ENCODE assay signal across 8 mouse cellular contexts in genomic region chr14:121675579-121675978, GRCm38 (mm10).
DNase-seq lines count a peak whose midpoint lies in the region; ATAC-seq and TF ChIP-seq lines count a peak whose summit lies in the region.

No protein-coding gene starts in this region.

- TF ChIP-seq CTCF in heart, adult 2 months (IDR thresholded peaks at IDR 0.05) = no peak

- H3K79me2 ChIP-seq in heart, adult 2 months (replicated peaks; ENCODE audit: control insufficient read depth, insufficient read depth, low read length) = no peaks in the 10 kb centered on the region

- peaks cover 24% of the 10 kb centered on the region for H3K4me1 ChIP-seq in heart, adult 2 months (ENCODE audit: control insufficient read depth, insufficient read depth, low read length)

- WGBS in heart, adult 2 months = 26% methylated on average over 6 of the region's 6 CpGs

- no peak for TF ChIP-seq POLR2A in heart, adult 2 months (IDR thresholded peaks at IDR 0.05; ENCODE audit: insufficient read depth, low read depth, low read length)

- intact Hi-C loops in heart, adult 2 months (cut with DNase I) = loop anchor here (1.0 kb wide), 1 partner anchor 15 kb away; no protein-coding TSS in a partner anchor
- intact Hi-C loops in heart, postnatal 25 days (cut with DNase I) = loop anchor here (2.0 kb wide), 1 partner anchor 15 kb away; no protein-coding TSS in a partner anchor

- no peak overlapping the region for H3K4me3 ChIP-seq in heart, adult 2 months

- no peak for TF ChIP-seq EP300 in heart, adult 2 months (IDR thresholded peaks at IDR 0.05; ENCODE audit: insufficient read depth, low read depth, low read length)

- DNase-seq in heart, adult 2 months = peak in 1 of 2 experiments; percentile 28
- DNase-seq in heart, postnatal 25 days (ENCODE audit: low spot score) = no peak
- DNase-seq in embryo, embryonic 10.5 days (ENCODE audit: low spot score) = peak; percentile 48
- DNase-seq in kidney, adult 18-20 months = peak; percentile 35
- DNase-seq in lung, postnatal 10 days = peak; percentile 66
- DNase-seq in thymus, postnatal 10 days (ENCODE audit: low spot score in 2 of 2) = no peak
- no peak for DNase-seq in thymus, postnatal 36 days

- peaks cover 14% of the 10 kb centered on the region for H3K36me3 ChIP-seq in heart, adult 2 months (ENCODE audit: control insufficient read depth, insufficient read depth, low read length)

- no peak overlapping the region for H3K9ac ChIP-seq in heart, adult 2 months (ENCODE audit: low read depth, low read length)

- no peak for ATAC-seq in erythroblast, adult 5-6 weeks (replicated peaks; ENCODE audit: low FRiP score, poor library complexity, severe bottlenecking)

- H3K27ac ChIP-seq in heart, adult 2 months = peak overlapping the region; percentile 70

- no peaks in the 10 kb centered on the region for H3K27me3 ChIP-seq in heart, adult 2 months (ENCODE audit: control insufficient read depth, insufficient read depth, low read length)

Comparison
In these comparisons a context has a peak if more than half of its experiments do, and no peak if none do; other contexts are left out.
1. DNase-seq: peak in embryo, embryonic 10.5 days (single experiment), kidney, adult 18-20 months (single experiment) and lung, postnatal 10 days (single experiment); none in heart, postnatal 25 days (single experiment), thymus, postnatal 10 days (0 of 2) and thymus, postnatal 36 days (0 of 2).